Mouse (Mus musculus) hindbrain, embryonic 10.5 days (tissue): Measurements from ENCODE around the gene Tdrd9. TPM values are rescaled to one million over a fixed set of nuclear protein-coding genes. Genes with fewer than 3 reads are reported as not detected.
"Not testable (repeated sequence)": the region's sequence is repeated elsewhere in the genome, so short reads cannot be mapped to it uniquely, and the experiment has no call there.

Experiments used
- DNase-seq: peaks from one replicate; pipeline ENCODE4 v3.0.0-alpha.2; 2017; ENCODE audit warnings: low spot score
- H3K27ac ChIP-seq: fragments of 300-500 bp; sonication (generic); 2 replicates; pipeline ENCODE4 v1.5.1; 2016; ENCODE audit warnings: mild to moderate bottlenecking, moderate library complexity
- H3K27me3 ChIP-seq: fragments of 300-500 bp; sonication (generic); 2 replicates; pipeline ENCODE4 v1.6.1; 2016; ENCODE audit warnings: mild to moderate bottlenecking; ENCODE audit not compliant: poor library complexity, insufficient read depth, severe bottlenecking
- H3K36me3 ChIP-seq: fragments of 300-500 bp; sonication (generic); 2 replicates; pipeline ENCODE4 v1.6.1; 2016; ENCODE audit warnings: mild to moderate bottlenecking, moderate library complexity
- H3K4me1 ChIP-seq: fragments of 300-500 bp; sonication (generic); replicated peaks from 2 replicates; pipeline ENCODE4 v1.6.1; 2016; ENCODE audit warnings: mild to moderate bottlenecking
- H3K4me3 ChIP-seq: fragments of 300-500 bp; sonication (generic); 2 replicates; pipeline ENCODE4 v1.5.1; 2016; ENCODE audit warnings: mild to moderate bottlenecking, moderate library complexity
- H3K9me3 ChIP-seq: fragments of 300-500 bp; sonication (generic); 2 replicates; pipeline ENCODE4 v1.6.1; 2016; ENCODE audit warnings: mild to moderate bottlenecking, moderate library complexity
- WGBS: fragments of 180-500 bp; shearing (Covaris S2); methylation state at CpG from one replicate; pipeline ENCODE4 v1.1.7; 2016; 5-methylcytosine and 5-hydroxymethylcytosine counted together
- polyA plus RNA-seq: library from polyadenylated mRNA; unstranded; fragments of >200 nt; fragmentation: Nextera tagmentation; extraction: Ambion mirVana; gene quantifications from 2 replicates; pipeline ENCODE4 v1.2.1, GENCODE M21; 2016

Gene Tdrd9
- polyA plus RNA-seq, 1 experiment from 2014 or later, result 1.2 TPM

GRCm38 (mm10) chr12:112016346-112016745 is 45.0 kb downstream of the Tdrd9 start:
- 73% methylated on average over 4 of the region's 4 CpGs for WGBS
- Histone ChIP-seq H3K4me3 (no peak overlapping the region), H3K9me3 (peaks cover 9% of the 10 kb centered on the region), H3K36me3 (no peaks in the 10 kb centered on the region), H3K4me1 (peaks cover 19% of the 10 kb centered on the region), H3K27ac (no peak overlapping the region), H3K27me3 (no peaks in the 10 kb centered on the region)
- no peak for DNase-seq

- H3K4me1 ChIP-seq, result no peaks in the 10 kb centered on the region
- no peaks in the 10 kb centered on the region for H3K27me3 ChIP-seq
- 73% methylated on average over 2 of the region's 2 CpGs for WGBS
- no peak for DNase-seq
- H3K9me3 ChIP-seq, result peaks cover 13% of the 10 kb centered on the region
- no peaks in the 10 kb centered on the region for H3K36me3 ChIP-seq
- no peak overlapping the region for H3K4me3 ChIP-seq
- H3K27ac ChIP-seq, result no peak overlapping the region
Observed at GRCm38 (mm10) chr12:112023306-112023705, 51.9 kb downstream of the Tdrd9 start.

- Histone ChIP-seq H3K9me3 (peaks cover 12% of the 10 kb centered on the region), H3K27me3 (no peaks in the 10 kb centered on the region), H3K4me1 (no peaks in the 10 kb centered on the region), H3K36me3 (no peaks in the 10 kb centered on the region), H3K4me3 (no peak overlapping the region), H3K27ac (no peak overlapping the region)
- 78% methylated on average over 17 of the region's 17 CpGs for WGBS
- DNase-seq, result no peak
Observed at GRCm38 (mm10) chr12:112024581-112025310, 53.4 kb downstream of the Tdrd9 start.

- Histone ChIP-seq H3K27ac (no peak overlapping the region), H3K36me3 (no peaks in the 10 kb centered on the region), H3K27me3 (no peaks in the 10 kb centered on the region), H3K9me3 (peaks cover 7% of the 10 kb centered on the region; the same call in 1 of the 2 replicates), H3K4me3 (no peak overlapping the region), H3K4me1 (no peaks in the 10 kb centered on the region)
- no peak for DNase-seq
- 90% methylated on average over 13 of the region's 13 CpGs for WGBS
Observed at GRCm38 (mm10) chr12:112025457-112025856, 54.1 kb downstream of the Tdrd9 start.

- H3K27me3 ChIP-seq, result no peaks in the 10 kb centered on the region
- H3K9me3 ChIP-seq, result peaks cover 5% of the 10 kb centered on the region; the same call in 1 of the 2 replicates
- DNase-seq, result no peak
- H3K4me3 ChIP-seq, result no peak overlapping the region
- H3K4me1 ChIP-seq, result no peaks in the 10 kb centered on the region
- no peak overlapping the region for H3K27ac ChIP-seq
- H3K36me3 ChIP-seq, result no peaks in the 10 kb centered on the region
- WGBS, result 79% methylated on average over 14 of the region's 14 CpGs
Observed at GRCm38 (mm10) chr12:112025907-112026645, 54.7 kb downstream of the Tdrd9 start.

GRCm38 (mm10) chr12:112027408-112027807 is 56.0 kb downstream of the Tdrd9 start:
- no peak for DNase-seq
- WGBS, result 85% methylated on average over 4 of the region's 4 CpGs

GRCm38 (mm10) chr12:112033409-112033975 is 62.1 kb downstream of the Tdrd9 start:
- WGBS, result 76% methylated on average over 10 of the region's 10 CpGs
- H3K27ac ChIP-seq, result no peak overlapping the region
- no peaks in the 10 kb centered on the region for H3K27me3 ChIP-seq
- no peak overlapping the region for H3K4me3 ChIP-seq
- H3K4me1 ChIP-seq, result no peaks in the 10 kb centered on the region
- H3K36me3 ChIP-seq, result no peaks in the 10 kb centered on the region
- no peaks in the 10 kb centered on the region for H3K9me3 ChIP-seq
- no peak for DNase-seq

More at GRCm38 (mm10) chr12:112027408-112027807, 56.0 kb downstream of the Tdrd9 start:
- Histone ChIP-seq H3K4me3 (no peak overlapping the region), H3K27me3 (no peaks in the 10 kb centered on the region), H3K9me3 (no peaks in the 10 kb centered on the region), H3K36me3 (no peaks in the 10 kb centered on the region), H3K27ac (no peak overlapping the region), H3K4me1 (no peaks in the 10 kb centered on the region)

GRCm38 (mm10) chr12:112035341-112036100 is 64.2 kb downstream of the Tdrd9 start:
- not testable (repeated sequence) for DNase-seq, H3K4me1 ChIP-seq, H3K27me3 ChIP-seq, H3K36me3 ChIP-seq, H3K4me3 ChIP-seq, H3K27ac ChIP-seq, H3K9me3 ChIP-seq
- whole genome bisulfite sequencing, result 86% methylated on average over 6 of the region's 6 CpGs

- 95% methylated on average over 10 of the region's 10 CpGs for WGBS
- H3K36me3 ChIP-seq, result no peaks in the 10 kb centered on the region
- no peak for DNase-seq
- H3K4me3 ChIP-seq, result no peak overlapping the region
- no peaks in the 10 kb centered on the region for H3K27me3 ChIP-seq
- no peaks in the 10 kb centered on the region for H3K9me3 ChIP-seq
- H3K27ac ChIP-seq, result no peak overlapping the region
- no peaks in the 10 kb centered on the region for H3K4me1 ChIP-seq
Observed at GRCm38 (mm10) chr12:112038441-112038840, 67.1 kb downstream of the Tdrd9 start.

GRCm38 (mm10) chr12:112039169-112039568 is 67.8 kb downstream of the Tdrd9 start:
- no peaks in the 10 kb centered on the region for H3K27me3 ChIP-seq
- DNase-seq, result no peak

GRCm38 (mm10) chr12:112042681-112043080 is 71.3 kb downstream of the Tdrd9 start:
- Histone ChIP-seq H3K27me3 (no peaks in the 10 kb centered on the region), H3K4me1 (no peaks in the 10 kb centered on the region), H3K36me3 (no peaks in the 10 kb centered on the region), H3K9me3 (no peaks in the 10 kb centered on the region), H3K27ac (no peak overlapping the region), H3K4me3 (no peak overlapping the region)
- WGBS, result 91% methylated on average over 14 of the region's 14 CpGs
- DNase-seq, result no peak

More at GRCm38 (mm10) chr12:112039169-112039568, 67.8 kb downstream of the Tdrd9 start:
- Histone ChIP-seq H3K4me3 (no peak overlapping the region), H3K27ac (no peak overlapping the region), H3K4me1 (no peaks in the 10 kb centered on the region), H3K9me3 (no peaks in the 10 kb centered on the region), H3K36me3 (no peaks in the 10 kb centered on the region)
- WGBS, result 92% methylated on average over 10 of the region's 10 CpGs

GRCm38 (mm10) chr12:112077651-112078050 is 106.3 kb downstream of the Tdrd9 start:
- Histone ChIP-seq H3K4me3 (no peak overlapping the region), H3K27me3 (no peaks in the 10 kb centered on the region), H3K9me3 (no peaks in the 10 kb centered on the region), H3K4me1 (no peaks in the 10 kb centered on the region), H3K36me3 (no peaks in the 10 kb centered on the region), H3K27ac (no peak overlapping the region)
- WGBS, result 10% methylated on average over 6 of the region's 6 CpGs
- DNase-seq, result peak; percentile 81
